Mouse (Mus musculus) frontal cortex, adult (tissue): ENCODE data around the gene Nqo2.
"Not testable (repeated sequence)": the region's sequence is repeated elsewhere in the genome, so short reads cannot be mapped to it uniquely, and the experiment has no call there.

Source experiments
- ATAC-seq: cut with Nextera tagmentation; 2 replicates; pipeline ENCODE4 v1.9.2; 2017; ENCODE audit warnings: mild to moderate bottlenecking, moderate library complexity, mixed read lengths; ENCODE audit not compliant: low TSS enrichment

Nqo2 gene

DNA sequence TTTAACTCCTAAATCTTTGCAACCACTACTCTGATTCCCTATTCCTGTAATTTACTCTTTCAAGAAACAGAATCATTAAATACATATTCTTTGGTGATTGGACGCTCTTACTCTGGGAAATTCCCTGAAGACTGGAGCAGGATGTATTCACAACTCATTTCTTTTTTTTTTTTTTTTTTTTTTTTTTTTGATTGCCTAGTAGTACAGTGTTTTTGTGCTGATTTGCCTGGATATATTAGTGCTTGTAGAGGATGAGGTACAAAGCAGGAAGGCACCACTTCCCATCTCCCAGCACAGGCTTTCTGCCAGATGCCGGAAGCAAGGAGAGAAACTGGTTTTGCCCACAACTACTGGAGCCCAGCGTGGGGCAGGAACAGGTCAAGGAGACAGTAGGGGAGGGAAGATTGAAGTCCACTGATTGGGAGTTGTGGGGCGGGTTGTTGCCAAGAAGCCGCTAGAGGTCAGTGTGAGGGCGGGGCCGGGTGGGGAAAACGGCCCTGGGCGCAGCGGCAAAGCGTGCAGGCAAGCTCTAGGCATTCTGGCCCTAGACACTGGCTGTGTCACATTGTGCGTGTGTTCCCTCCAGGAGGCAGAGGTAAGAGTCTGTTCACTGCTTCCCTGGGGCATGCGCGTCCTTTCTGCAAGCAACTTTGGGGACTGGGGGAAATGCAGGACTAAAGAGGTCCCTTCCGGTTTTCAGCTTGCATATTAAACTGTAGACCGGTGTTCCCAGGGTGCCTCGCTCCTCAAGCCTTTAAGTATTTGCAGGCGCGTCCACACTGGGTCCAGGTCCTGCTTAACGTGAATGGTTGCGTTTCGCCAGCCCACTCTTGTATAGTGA lies at the start of gene Nqo2:
Gene Nqo2, plus strand, starts transcription at position 482 of the 841 bp plus-strand sequence.
- ATAC-seq, result peak; percentile 96

DNA sequence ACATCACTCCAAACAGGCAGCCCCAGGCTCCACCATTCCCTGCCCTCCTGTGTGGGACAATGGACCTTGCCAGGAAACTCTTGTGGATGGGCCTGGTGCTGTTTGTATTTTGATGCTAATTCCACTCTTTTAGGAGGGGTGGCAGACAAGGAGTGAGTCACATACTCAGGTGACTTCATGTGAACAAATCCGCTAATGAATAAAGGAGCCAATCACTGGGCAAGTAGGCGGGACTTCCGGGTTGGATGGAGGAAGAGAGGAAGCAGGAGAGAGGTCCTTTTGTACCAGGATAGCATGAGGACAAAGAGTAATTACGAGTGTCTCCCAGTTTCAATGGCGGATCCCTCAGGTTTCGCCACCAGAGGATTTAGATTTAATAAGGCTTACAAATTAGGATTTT lies 43.4 kb upstream of the Nqo2 start:
- ATAC-seq, result no peak

- ATAC-seq, result no peak
Observed at GRCm38 (mm10) chr13:33921699-33922098, 42.8 kb upstream of the Nqo2 start.

- no peak for ATAC-seq
Observed at GRCm38 (mm10) chr13:33930281-33930680, 34.2 kb upstream of the Nqo2 start.

- no peak for ATAC-seq
Observed at GRCm38 (mm10) chr13:33930912-33931311, 33.6 kb upstream of the Nqo2 start.

DNA sequence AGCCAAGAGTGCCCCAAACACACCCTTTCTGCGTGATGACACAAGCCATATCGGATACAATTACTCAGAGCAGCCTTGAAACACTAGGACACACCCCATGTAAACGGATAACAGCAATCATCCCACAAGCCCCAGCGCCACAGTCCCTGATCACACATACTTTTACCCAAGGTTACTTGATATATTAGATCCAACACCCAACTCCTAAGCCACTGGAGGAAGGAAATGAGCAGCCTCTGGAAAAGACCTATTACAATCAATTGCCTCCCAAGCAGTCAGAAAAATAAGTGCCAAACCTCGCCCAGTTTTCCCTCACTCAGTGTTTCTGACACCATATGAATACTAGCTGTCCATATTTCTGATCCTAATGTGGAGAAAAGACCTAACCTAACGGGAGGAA lies 29.7 kb upstream of the Nqo2 start:
- peak; percentile 4; the same call in 1 of the 2 replicates for ATAC-seq

DNA sequence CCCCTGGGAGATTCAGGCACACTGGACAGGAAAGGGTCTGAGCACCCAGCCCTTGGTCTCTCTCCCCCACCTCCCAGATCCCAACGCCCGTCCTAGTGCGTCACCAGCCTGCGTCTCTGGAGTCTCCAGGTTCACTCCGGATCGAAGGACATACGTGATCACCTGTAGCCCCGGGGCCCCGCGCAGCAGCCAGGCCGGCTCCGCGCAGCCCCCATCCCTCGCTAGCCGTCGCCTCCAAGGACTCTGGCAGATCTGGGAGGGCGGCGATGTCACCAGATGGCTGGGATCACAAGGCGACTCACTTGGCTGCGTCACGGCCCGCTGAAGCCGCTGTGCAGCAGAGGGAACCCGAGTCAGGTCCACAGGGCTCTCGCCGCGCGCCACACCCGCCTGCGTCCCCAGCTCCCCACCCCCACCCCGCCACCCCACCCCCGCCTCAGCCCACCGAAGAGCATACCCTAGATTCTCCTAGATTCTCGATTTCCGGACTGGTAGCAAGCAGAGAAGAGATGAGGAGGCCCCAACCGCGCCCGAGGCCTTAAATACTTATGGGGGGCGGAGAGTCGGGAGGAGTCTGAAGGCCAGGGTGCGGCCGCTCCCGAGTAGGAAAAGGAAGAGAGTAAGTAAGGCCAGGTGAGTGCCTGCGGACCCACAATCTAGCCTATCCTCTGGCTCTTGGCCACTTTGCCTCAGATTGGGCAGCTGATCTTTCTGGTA lies 28.9 kb upstream of the Nqo2 start:
- peak; percentile 81 for ATAC-seq

DNA sequence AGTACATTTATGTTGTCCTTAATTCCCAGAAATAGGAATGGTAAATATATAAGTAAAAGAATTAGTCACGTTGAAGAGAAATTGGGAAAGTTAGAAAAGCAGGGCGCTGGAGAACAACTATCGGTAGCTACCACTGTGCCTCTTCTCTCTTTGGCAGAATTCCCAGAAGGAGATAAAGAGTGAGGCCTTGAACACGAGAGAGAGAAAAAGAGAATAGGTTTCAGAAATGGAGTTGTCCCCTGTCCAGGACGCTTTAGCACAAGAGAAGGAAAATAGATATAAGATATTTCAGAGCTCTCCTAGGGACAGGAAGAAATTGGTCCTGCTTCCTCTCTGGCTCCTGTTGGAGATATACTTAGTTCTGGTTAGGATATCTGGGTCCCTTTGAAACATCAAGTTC lies 27.3 kb upstream of the Nqo2 start:
- no peak for ATAC-seq

GRCm38 (mm10) chr13:33937587-33937986 lies 26.9 kb upstream of the Nqo2 start:
- ATAC-seq, result not testable (repeated sequence)

DNA sequence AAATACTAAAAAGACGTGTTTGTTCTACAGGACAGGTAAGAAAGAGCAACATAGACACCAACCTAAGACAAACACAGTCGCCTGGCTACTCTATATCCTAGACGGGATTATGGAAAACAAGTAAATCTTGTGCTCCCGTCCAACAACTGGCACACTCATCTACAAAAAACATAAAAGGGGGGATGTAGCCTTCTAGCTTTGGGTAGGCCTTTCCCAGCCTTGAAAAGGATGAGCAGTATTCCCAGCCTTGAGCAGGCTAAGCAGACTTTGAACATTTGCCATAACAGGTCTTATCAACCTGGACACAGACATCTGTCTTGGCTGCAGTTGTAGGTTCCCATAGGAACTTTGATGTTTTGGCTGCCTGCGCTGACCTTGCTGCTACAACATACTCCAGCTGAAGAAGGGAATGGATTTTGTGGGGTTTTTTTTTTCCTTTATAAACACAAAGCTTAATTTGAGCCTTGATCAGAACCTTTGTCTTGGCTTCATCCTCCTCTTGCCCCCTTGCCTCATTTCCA lies 23.1 kb upstream of the Nqo2 start:
- ATAC-seq, result no peak

- ATAC-seq, result peak; percentile 89
Observed at GRCm38 (mm10) chr13:33942212-33942779, 22.2 kb upstream of the Nqo2 start.

GRCm38 (mm10) chr13:33951308-33952074 lies 13.0 kb upstream of the Nqo2 start:
- ATAC-seq, result no peak

DNA sequence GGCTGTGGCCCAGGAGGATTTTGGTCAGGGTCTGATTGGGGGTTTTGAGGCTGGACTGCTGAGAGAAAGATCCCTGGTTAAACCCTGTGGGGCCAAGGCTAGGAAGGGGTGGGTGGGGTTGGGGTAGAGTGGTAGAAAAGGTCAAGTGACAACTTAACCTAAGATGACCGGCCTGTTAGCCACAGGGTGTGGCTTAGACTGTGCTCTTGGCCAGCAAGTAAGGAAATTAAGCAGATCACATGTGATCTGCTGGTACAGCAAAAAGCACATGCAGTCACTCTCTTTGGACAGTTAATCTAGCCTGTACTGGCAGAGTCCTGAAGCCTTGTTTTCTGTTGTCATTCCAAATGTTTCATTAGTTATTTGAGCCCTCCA lies 12.4 kb upstream of the Nqo2 start:
- no peak for ATAC-seq

DNA sequence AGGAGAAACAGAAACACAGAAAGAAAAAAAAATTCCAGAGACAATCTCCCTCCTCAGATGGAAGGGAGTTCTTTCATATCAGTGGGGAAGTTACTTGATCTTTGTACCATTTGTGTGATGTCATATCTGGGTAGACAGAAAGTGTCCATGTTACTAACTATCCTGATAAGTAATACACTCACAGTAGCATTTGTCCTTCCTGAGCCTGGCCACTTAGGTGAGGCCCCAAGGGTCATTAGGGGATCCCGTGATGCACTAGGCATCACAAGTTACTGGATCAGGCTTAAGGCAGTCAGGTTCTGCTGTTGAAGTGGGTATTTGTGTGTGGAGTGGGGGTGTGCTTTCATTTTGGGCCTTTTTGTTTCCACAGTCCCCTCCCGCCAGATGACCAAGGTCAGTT lies 11.5 kb upstream of the Nqo2 start:
- no peak for ATAC-seq

GRCm38 (mm10) chr13:33956571-33957421 lies 7.7 kb upstream of the Nqo2 start:
- ATAC-seq, result peak; percentile 64; the same call in 1 of the 2 replicates

DNA sequence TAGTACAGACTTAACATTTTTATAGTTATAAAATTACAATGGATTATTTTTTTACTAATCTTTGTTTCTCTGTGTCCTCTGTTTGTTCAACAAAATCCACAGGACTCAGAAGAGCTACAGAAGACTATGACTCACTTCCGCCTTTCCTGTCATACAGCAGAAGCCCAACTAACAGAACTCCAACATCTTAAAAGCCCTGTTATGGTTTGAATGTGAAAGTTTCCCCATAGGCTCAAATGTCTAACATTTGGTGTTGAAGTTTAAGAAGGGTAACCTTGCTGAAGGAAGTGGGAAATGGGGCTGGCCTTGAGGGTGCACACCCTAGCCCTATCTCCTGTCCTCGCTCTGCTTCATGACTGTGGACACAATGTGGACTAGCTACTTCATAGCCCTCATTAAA lies 4.7 kb upstream of the Nqo2 start:
- ATAC-seq, result no peak

DNA sequence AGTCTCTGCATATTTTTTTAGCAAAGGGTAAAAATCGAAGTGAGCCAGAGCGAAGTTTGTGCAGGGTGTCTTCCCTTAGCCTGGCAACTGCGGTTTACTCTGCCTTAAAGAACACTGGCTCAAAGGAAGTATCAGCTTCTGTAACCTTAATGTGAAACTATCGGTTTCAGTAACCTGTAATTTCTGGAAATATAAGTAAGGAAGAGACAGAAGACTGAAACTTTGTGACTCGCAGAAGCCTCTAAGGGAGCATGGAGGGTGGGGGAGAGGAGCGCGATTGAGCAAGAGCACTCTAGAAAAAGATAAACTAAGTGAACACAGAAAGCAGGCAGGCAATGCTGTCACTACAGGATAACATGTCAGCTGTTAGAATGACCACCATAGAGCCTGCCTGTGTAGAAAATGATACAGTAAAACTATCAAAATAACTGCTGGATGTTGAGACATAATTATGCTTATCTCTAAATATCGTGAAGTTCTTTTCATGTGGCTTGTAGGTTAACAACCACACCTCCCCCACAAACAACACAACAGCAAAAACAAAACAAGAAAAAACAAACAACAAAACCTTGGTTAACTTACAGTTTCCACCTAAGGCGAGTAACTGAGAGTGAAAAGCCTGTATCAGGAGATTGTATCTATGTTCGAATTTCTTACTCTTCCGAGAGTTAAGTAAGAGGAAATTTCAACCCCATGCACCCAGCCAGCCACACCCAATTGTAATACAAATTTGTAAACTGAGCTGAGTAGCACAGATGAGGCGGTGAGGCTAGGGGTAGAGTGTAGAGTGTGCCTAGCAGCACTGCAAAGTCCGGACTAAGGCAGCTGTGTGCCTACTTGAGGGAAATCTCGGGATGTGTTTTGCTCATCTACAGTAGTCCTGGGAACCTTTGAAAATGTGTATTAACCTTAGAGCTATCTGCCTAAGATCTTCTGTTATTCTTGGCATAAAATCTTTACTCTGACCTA lies 853 bp downstream of the Nqo2 start:
- ATAC-seq, result peak; percentile 53

- no peak for ATAC-seq
Observed at GRCm38 (mm10) chr13:33966025-33966412, 1.5 kb downstream of the Nqo2 start.

GRCm38 (mm10) chr13:33966574-33966973 lies 2.1 kb downstream of the Nqo2 start:
- no peak for ATAC-seq

DNA sequence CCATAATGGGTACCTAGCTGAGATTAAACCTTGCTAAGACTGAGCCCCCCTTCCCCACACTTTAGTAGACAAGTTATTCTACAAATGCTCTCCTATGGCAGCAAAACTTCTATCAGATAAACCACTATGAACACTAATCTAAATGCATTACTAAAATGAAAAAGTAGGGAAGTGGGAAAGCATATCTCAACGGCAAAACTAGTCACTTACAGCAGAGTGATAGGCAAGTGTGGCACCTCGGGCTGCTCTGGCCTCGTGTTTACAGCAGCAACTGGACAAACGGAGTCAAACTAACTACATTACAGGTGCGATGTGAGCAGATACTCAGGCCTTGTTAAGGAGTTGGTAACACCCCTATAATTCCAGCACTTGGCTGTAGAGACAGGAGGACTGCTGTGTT lies 25.1 kb downstream of the Nqo2 start:
- ATAC-seq, result no peak
